Mouse (Mus musculus) Patski (cell line): ENCODE data around the gene Prdm2. TPM values are rescaled to one million over a fixed set of nuclear protein-coding genes. Genes with fewer than 3 reads are reported as not detected.

Experiments
- ATAC-seq: fragments of 100-300 bp; one replicate; pipeline ENCODE4 v1.8.0; 2021
- CTCF ChIA-PET: fragments of 350-600 bp; sonication (Branson Sonifier 250); formaldehyde crosslinking; loops from one replicate; lab custom pipeline; 2022; ENCODE audit warnings: inconsistent platforms; lab: Charles Lee
- POLR2A ChIA-PET: fragments of 350-600 bp; sonication (Branson Sonifier 250); formaldehyde crosslinking; loops from one replicate; lab custom pipeline; 2022; ENCODE audit warnings: antibody characterized with exemption, inconsistent platforms; lab: Charles Lee
- DNase-seq: peaks from one replicate; pipeline ENCODE4 v3.0.0-alpha.2; 2011; ENCODE audit warnings: low read depth, low spot score
- H3K27me3 ChIP-seq: fragments of 371-371 bp; one replicate; pipeline ENCODE4 v1.5.1; 2021
- CTCF ChIP-seq: fragments of 100-300 bp; IDR thresholded peaks from one replicate; pipeline ENCODE4 v1.5.1; 2021
- in situ Hi-C: fragments of 300-500 bp; cut with MboI; formaldehyde crosslinking; loops from 3 replicates; pipeline ENCODE4 v1.11.1; 2018; ENCODE audit warnings: low pct_unique_long_range_greater_than_20kb, mixed read lengths
- polyA plus RNA-seq: library from polyadenylated mRNA; unstranded; gene quantifications from one replicate; pipeline ENCODE4 v1.2.3, GENCODE M21; 2021

Prdm2 gene
- 17.6 TPM for polyA plus RNA-seq

DNA sequence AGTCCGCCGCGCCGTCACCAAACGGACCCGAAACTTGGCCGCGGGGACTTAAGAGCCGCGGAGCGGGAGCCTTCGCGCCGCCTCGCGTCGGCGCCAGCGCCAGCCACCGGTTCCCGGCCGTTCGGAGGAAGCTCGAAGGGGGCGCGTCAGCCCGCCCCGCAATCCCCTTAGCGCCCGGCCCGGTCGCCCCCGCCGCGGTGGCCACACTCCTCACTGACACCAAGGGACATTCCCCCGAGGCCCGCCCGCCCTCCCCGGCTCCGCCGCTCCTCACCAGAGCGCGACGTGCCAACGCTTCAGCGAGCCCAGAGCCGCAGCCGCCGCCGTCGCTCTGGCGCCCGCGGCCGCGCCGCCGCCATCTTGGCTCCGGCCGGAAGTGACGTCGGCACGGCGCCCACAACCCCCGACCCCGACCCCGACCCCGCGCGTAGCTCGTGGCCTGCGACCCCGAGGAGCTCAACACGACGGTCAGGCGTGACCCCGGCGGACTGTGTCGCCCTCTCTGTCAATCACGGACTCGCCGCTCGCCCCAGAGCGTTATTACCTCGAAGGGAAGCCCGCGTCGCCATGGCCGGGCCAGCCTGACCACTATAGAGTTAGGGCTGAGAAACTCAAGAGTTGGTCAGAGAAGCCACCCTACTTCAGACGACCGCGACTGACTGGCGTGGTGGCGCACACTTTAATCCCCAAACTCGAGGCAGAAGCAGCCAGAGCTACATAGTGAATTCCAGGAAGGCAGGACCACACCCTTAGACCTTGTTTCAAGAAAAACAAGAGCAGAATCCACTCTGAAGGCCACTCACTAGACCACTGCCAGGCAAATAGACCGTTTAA, at the start of gene Prdm2:
Gene Prdm2 (minus strand): TSS at position 655 of the 834 bp plus-strand sequence.
- no peak for DNase-seq
- peak; percentile 75 for ATAC-seq
- ChIA-PET POLR2A (interaction anchor here (1.2 kb wide), 1 partner anchor 51 kb away, joined by 3 read pairs; no protein-coding TSS in a partner anchor), CTCF (interaction anchor here (1.6 kb wide), 1 partner anchor 10 kb away, joined by 4 read pairs; no protein-coding TSS in a partner anchor)
- in situ Hi-C loops, result no loop called here
- TF ChIP-seq CTCF, result no peak
- no peaks in the 10 kb centered on the region for H3K27me3 ChIP-seq

DNA sequence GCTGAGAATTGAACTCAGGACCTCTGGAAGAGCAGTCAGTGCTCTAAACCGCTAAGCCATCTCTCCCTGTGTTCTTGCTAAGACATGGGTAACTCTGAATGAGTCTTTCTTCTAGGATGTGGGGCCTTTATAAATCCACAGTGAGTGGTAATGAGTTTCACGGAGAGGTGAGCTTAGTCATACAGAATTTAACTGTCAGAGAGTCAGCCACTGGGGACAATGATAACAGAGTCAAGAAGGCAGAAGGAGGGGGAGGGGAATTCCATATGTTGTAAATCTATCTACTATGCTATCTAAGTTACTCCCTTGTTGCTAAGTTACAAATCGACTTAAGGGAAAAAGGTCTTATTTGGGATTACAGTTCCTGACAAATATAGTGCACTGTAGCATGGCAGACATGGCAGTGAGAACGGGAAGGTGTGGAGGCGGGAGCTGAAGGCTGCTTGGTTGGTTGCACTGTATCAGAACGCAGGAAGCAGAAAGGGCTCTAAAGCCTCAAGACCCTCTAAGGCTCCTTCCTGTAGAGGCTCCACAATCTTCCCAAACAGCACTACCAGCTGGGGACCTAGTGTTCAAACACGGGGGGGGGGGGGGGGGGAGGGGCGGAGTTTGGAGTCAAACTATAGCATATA, 47.0 kb upstream of the Prdm2 start:
- POLR2A ChIA-PET, result no interaction called here
- ATAC-seq (no peak), DNase-seq (no peak)
- in situ Hi-C loops, result no loop called here
- CTCF ChIA-PET, result no interaction called here
- TF ChIP-seq CTCF, result no peak
- H3K27me3 ChIP-seq, result no peaks in the 10 kb centered on the region

DNA sequence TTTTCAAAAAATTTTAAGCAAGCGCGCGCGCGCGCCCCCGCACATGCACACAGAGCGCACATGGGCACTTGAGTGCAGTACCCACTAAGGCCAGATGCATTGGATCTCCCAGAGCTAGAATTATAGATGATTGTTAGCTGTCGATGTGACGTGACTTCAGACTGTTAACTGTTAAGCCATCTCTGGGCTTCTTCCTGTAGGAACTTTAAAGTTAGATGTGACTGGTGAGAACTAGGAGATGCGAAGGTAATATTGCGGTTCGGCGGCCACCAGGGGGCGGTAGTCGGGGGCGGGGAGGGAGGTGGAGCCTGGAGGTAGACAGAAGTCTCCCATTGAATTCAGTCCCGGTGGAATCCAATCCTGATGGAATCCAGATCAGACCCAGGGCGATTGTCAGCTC, 45.7 kb upstream of the Prdm2 start:
- POLR2A ChIA-PET, result no interaction called here
- in situ Hi-C loops, result no loop called here
- no peak for ATAC-seq
- DNase-seq, result no peak
- no peaks in the 10 kb centered on the region for H3K27me3 ChIP-seq
- no peak for TF ChIP-seq CTCF
- CTCF ChIA-PET, result no interaction called here

DNA sequence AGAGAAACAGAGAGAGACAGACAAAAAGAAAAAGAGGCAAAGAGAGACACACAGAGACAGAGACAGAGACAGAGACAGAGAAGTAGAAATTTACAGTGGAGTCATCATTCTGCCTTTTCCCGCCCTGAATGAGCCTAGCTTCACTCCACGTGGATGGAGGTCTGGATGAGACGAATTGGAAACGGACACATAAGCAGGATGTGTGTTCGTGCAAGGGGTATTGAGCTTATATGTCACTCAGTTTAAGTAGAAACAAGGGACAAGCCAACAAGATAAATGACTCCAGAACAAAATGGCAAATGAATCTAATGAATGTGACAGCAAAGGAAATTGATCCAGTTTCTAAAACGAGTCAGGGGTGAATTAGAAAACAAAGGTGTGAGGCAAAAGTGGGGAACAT, 45.2 kb upstream of the Prdm2 start:
- TF ChIP-seq CTCF, result no peak
- ATAC-seq, result no peak
- ChIA-PET POLR2A (no interaction called here), CTCF (no interaction called here)
- in situ Hi-C loops, result no loop called here
- H3K27me3 ChIP-seq, result no peaks in the 10 kb centered on the region
- no peak for DNase-seq

DNA sequence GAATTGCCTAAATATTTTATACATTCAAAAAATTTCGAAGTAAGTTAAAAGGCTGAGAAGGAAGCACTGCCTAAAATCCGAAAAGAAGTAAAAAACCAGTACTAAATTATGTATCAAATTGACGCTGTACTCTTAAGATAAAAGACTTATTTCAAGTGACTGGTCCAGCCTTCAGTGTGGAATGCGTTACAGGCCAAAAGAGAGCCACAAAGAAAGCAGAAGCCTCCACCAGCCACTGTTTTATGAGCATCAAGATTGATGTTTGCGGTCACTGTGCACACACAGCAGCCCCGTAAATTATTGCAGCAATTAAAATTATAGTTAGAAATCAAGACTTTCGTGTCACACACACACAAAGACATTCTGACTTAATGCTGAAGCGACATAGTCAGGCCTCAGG, 42.7 kb upstream of the Prdm2 start:
- CTCF ChIA-PET, result no interaction called here
- POLR2A ChIA-PET, result no interaction called here
- ATAC-seq (no peak), DNase-seq (no peak)
- TF ChIP-seq CTCF, result no peak
- in situ Hi-C loops, result no loop called here
- H3K27me3 ChIP-seq, result no peaks in the 10 kb centered on the region

DNA sequence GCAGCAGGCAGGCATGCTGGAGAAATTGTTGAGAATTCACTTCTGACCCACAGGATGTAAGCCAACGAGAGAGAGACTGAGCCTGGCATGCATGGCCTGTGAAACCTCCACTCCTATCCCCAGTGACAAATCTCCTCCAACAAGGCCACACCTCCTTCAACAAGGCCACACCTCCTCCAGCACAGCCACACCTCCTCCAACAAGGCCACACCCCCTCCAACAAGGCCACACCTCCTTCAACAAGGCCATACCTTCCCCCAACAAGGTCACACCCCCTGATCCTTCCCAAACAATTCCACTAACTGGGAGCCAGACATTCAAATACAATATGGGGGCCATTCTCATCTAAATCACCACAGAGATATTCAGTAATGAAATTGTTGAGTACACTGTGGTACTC, 40.6 kb upstream of the Prdm2 start:
- ChIA-PET CTCF (no interaction called here), POLR2A (interaction anchor here (0.6 kb wide), 1 partner anchor 116 kb away, joined by 3 read pairs; no protein-coding TSS in a partner anchor)

DNA sequence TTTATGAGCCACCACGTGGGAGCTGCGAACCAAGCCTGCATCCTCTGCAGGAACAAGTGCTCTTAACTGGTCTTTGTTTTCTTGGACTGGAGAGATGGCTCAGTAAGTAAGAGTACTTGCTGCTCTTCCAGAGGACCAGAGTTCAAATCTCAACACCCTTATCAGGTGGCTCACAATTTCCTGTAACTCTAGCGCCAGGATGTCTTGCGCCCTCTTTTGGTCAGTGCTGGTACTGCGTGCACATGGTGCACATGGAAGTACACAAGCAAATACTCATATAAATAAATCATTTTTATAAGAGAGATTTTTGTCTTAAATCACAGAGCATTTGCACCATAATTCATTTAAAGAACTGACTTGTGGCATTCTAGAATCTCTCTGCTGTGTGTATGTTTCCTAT, 35.3 kb upstream of the Prdm2 start:
- TF ChIP-seq CTCF, result peak; percentile 53
- in situ Hi-C loops, result no loop called here
- CTCF ChIA-PET, result no interaction called here
- DNase-seq (no peak), ATAC-seq (no peak)
- POLR2A ChIA-PET, result no interaction called here
- H3K27me3 ChIP-seq, result no peaks in the 10 kb centered on the region

More for the DNA sequence above, 40.6 kb upstream of the Prdm2 start:
- TF ChIP-seq CTCF, result no peak
- in situ Hi-C loops, result no loop called here
- H3K27me3 ChIP-seq, result no peaks in the 10 kb centered on the region
- ATAC-seq, result no peak
- no peak for DNase-seq

DNA sequence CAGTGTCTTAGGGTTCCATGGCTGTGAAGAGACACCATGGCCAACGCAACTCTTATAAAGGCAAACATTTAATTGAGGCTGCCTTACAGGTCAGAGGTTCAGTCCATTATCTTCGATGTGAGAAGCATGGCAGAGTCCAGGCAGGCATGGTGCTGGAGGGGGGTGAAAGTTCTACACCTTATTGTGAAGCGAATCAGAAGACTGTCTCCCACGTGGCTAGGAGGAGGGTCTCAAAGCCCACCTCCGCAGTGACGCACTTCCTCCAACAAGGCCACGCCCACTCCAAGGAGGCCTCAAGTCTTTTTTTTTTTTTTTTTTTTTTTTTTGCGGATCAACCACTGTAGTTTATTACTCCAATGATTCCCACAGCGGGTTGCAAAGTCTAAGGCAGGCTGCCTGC, 28.5 kb upstream of the Prdm2 start:
- no peak for TF ChIP-seq CTCF
- ChIA-PET CTCF (no interaction called here), POLR2A (no interaction called here)
- in situ Hi-C loops, result loop anchor here (5.0 kb wide), 1 partner anchor 214 kb away; no protein-coding TSS in a partner anchor
- DNase-seq, result no peak
- ATAC-seq, result no peak
- no peaks in the 10 kb centered on the region for H3K27me3 ChIP-seq

DNA sequence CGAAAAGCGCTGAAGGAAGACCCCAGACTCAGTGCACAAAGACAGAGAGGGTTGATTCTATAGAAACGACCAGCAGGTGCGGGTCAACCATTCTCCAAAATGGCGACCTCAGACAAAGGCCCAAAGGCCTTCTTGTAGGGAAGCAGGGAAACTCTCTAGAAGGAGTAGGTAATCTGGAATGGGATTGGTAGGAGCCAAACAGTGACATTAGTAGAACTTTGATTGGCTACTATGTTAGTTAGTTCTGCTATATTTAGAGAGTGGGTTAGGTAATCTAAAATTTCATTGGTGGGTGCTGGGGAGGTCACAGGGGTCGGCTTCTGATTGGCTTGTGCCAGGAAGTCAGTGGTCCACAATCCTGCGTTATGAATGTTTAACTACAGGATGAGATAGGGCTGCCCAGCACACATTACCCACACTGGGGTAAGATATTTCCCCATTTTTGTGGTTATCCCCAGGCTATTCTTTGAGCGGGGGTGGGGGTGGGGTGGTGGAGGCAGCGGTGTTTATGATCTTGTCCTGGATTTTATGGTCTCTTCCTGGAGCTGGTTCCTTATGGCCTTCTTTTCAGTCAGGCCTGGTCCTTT, 26.9 kb upstream of the Prdm2 start:
- ATAC-seq (no peak), DNase-seq (no peak)
- POLR2A ChIA-PET, result no interaction called here
- CTCF ChIA-PET, result interaction anchor here (1.3 to 2.0 kb wide), 3 partner anchors 37 to 212 kb away, joined by 3 to 7 read pairs (median 4); no protein-coding TSS in a partner anchor
- no peak for TF ChIP-seq CTCF
- no peaks in the 10 kb centered on the region for H3K27me3 ChIP-seq
- in situ Hi-C loops, result loop anchor here (5.0 kb wide), 1 partner anchor 212 kb away; no protein-coding TSS in a partner anchor

DNA sequence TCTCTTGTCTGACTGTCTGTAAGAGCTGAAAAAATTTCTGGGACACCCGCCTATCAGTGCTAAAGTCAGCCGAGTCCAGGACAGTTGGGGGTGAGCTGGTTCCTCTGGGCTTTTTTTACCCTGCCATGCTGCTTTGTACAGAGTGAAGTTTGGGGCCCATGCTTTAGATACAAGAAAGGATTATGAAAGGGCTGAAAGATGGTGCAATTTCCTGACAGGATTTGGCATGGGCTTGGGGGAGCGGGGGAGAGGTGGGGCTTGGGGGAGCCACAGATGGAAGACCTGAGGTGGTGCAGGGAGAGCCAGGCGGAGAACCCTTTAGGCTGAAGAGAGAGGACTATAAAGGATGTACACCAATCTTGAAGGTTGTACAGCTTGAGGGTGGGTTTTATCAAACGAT, 26.3 kb upstream of the Prdm2 start:
- no peak for DNase-seq
- TF ChIP-seq CTCF, result peak; percentile 24
- H3K27me3 ChIP-seq, result no peaks in the 10 kb centered on the region
- in situ Hi-C loops, result no loop called here
- ChIA-PET POLR2A (no interaction called here), CTCF (interaction anchor here (1.3 to 2.0 kb wide), 3 partner anchors 37 to 212 kb away, joined by 3 to 7 read pairs (median 4); no protein-coding TSS in a partner anchor)
- no peak for ATAC-seq
